Mouse (Mus musculus) c-Kit-positive CD71-negative TER-119-negative erythroid progenitor cells, embryonic 14.5 days (primary cell): ENCODE data around the gene Mrnip.
A peak's percentile ranks its signal among the peaks of the same experiment; 100 is the strongest.

Experiments used
- DNase-seq: peaks from one replicate; pipeline ENCODE4 v3.0.0-alpha.2; 2013; ENCODE audit warnings: low read depth

Mrnip gene

DNA sequence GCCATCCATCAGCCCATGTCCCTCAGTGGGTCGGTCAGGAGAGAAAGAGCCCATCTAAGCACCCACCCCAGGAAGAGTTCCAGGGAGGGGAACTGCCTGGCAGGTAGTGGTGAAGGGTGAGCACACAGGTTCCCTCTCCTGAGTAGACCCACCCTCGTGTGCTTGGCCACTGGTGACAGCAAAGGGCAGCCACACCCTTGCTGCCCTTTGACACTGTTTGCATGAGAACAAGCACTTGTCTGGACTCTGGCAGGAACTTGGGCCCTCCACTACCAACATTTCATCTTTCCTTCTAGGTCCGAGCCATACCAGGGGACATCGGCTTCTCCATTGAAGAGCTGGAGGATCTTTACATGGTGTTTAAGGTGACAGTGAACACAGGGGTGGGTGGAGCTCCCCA, 14.9 kb upstream of the Mrnip start:
- no peak for DNase-seq

DNA sequence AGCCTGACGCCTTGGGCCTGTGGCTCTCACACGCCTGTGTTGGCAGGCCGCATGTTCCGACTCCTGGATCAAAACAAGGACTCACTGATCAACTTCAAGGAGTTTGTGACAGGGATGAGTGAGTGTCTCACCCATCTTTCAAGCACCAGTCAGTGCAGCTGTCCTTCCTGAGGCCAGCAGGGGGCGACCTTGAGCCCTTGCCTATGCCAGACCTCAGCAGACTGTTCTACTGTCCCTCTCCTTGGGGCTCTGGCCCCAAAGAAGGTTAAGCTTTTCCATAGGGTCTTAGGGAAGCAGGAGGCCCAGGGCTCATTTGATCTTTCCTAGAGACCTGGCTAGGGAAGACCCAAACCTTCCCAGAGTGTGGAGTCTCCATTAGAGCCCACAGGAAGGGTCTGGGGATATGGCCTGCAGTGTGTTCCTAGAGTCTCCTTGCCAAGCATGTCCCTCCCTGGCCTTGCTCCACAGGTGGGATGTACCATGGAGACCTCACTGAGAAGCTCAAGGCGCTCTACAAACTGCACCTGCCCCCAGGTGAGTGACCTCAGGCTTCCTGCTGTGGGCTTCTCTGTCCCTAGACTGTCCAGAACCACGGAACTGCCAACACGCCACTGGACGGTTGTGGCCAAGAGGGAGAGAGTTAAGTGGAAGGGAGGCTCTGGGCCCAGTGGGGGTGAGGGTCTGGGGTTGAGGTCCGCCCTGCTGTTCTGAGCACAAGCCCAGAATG, 12.5 kb upstream of the Mrnip start:
- peak; percentile 66 for DNase-seq

- DNase-seq = peak; percentile 8
Observed at GRCm38 (mm10) chr11:50162338-50163050, 11.8 kb upstream of the Mrnip start.

DNA sequence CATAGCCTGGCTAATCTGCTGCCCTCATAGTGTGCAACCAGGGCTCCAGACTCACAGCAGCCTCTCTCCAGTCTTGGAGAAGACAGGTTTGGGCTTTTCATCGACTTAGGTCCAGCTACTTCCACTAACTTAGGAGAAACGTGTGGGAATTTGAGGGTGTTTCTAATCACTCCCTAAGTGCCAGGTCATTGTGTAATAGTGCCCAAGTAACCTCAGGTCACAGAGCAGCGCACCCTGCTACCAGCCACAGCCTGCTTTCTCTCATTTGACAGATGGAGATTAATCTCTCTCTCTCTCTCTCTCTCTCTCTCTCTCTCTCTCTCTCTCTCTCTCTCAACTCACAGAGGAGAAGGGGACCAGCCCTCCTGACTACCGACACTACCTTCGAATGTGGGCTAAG, 5.9 kb upstream of the Mrnip start:
- DNase-seq = no peak

DNA sequence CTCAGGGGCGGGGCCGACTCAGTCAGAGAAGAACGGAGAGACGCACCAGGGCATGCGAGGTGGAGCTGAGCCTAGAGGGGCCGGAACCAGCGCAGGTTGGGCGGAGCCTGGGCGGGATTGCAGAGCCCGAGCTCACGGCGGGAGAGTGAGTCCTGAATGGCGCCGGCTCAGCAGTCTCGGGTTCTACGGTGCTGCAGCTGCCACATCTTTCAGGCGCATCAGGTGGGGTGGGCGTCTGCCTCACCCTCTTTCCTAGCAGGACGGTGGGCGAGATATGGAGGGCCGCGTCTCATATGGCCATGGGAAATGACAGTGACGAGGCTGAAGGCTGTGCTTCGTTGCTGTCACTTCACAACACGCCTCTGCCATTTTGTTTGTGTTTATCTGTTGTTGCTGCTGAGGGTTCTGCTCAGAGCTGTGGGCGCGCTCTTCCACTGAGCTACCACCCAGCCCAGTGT, 515 bp downstream of the Mrnip start:
- DNase-seq = peak; percentile 98

- DNase-seq = no peak
Observed at GRCm38 (mm10) chr11:50176351-50176750, 2.1 kb downstream of the Mrnip start.

DNA sequence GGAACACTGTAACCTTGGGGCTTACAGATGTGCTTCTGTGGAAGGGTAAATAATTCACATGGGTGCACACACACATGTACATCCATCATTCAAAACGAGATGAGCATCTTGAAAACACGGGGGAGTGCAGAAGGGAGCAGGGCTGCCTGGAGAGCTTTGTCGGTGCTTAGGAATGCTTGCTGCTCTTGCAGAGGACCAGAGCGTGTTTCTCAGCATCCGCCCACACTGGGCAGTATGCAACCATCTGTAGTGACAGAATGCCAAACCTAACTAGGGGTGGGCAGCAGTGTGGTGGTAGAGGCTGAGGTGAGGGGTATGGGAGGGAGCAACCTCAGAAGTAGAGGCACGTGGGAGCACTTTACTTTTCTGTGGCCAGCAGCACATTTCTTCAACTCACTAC, 2.9 kb downstream of the Mrnip start:
- no peak for DNase-seq

GRCm38 (mm10) chr11:50178532-50179488, 4.6 kb downstream of the Mrnip start:
- DNase-seq = no peak

DNA sequence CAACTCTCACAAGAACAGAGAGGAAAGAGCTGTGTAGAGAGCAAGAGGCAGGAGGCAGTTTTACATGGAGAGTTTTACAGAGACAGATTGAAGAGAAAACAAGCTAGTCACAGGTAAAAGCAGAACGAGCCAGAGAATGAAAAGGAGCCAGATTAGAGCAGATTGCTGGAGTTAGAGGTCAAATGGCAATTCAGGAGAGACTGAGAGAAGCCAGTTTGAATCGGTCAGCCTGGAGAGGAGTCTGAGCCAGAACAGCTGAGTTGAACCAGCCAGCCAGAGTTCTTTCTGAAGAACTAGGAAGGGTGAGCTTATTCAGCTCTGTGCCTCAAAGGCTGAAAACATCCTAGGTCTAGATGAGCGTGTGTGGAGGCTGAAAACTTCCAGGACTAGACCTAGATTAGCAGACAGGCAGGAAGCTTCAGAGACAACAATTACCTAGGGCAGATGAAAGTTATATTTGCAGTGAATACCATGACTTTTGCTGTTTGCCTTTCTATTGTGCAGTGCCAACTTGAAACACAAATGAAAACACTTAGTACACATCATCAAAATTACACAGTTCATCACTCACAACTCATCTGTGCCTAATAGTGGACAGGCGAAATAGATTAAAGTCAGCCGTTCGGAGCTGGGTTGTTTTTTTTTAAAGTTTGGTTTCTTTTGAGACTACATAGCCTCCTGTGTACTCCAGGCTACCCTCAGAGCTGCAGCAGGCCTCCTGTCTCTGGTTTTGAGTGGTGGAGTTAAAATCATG, 6.4 kb downstream of the Mrnip start:
- no peak for DNase-seq

DNA sequence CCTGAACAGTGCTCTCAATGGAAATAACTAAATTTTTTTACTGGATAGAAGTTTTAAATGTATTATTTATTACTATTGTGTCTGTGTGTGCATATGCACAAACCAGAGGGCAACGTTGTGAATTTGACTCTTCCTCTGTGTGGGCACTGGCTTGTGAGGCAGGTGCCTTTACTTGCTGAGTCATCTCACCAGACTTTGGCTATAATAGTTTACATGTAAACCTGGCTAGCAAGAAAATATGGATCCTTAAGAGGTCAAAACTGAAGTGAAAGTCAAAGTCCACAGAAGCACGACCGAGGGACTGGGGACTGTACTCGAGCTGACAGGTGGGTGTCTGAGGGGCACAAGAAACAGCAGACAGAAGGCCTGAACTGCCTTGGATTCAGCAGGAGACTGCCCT, 8.5 kb downstream of the Mrnip start:
- DNase-seq = no peak

DNA sequence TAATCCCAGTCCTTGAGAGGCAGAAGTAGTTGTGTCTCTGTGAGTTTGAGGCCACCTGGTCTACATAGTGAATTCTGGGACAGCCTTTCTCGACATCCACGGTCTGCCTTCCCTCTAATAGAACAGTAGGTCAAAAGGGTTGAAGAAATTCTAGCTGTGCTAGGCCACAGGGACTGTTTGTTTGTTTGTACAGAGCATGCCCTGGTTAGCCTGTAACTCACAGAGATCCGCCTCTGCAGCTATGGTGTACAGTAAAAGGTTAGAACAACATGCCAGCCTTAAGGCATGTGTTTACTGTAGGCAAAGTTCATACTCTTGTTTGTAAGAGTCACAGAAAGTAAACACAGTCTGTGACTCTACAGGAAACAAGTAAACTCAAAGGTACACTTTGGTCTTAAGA, 10.5 kb downstream of the Mrnip start:
- DNase-seq = no peak

- no peak for DNase-seq
Observed at GRCm38 (mm10) chr11:50188682-50189081, 14.4 kb downstream of the Mrnip start.

- DNase-seq = no peak
Observed at GRCm38 (mm10) chr11:50190362-50190761, 16.1 kb downstream of the Mrnip start.

GRCm38 (mm10) chr11:50192278-50192677, 18.0 kb downstream of the Mrnip start:
- no peak for DNase-seq

GRCm38 (mm10) chr11:50194070-50194469, 19.8 kb downstream of the Mrnip start:
- DNase-seq = no peak

- no peak for DNase-seq
Observed at GRCm38 (mm10) chr11:50194793-50195192, 20.5 kb downstream of the Mrnip start.

DNA sequence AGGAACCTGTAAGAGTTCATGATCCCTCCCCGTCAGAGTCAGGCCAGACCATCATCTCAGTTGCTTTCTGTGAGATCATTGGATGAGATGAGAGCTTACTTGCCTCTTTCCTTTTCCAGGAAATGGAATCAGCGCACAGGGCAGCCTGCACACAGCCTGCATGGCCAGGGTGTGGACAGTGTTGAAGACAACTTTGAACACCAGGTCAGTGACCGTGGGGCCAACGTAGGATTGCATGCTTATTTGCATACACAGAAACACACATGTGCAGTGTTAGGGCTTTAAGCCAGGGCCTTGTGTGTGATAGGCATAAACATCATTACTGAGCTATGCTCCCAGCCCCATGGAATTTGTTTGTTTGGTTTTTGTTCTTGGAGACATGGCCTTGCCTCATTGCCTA, 23.3 kb downstream of the Mrnip start:
- no peak for DNase-seq

DNA sequence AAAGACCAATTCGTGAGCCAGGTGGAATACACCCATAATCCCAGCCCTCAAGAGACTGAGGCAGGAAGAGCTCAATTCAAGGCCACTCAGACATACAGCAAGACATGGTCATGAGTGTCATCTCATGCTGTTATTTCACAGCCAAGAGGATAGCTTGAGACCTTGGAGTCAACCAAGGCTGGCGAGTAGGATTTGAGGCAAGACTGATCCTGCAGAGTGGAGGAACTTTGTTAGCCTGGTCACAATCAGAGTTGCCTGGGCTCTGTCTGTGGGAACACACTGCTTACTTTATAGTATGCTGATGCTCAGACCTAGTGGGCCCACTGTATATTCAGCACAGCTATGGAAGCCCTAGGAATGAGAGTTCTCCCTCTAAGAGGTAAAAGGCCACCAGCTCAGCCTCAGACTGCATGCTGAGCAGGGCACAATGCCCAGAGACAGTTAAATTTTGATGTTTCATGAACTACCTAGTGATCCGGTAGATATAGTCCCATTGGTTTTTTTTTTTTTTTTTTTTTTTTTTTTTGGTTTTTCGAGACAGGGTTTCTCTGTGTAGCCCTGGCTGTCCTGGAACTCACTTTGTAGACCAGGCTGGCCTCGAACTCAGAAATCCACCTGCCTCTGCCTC, 24.1 kb downstream of the Mrnip start:
- DNase-seq = no peak

DNA sequence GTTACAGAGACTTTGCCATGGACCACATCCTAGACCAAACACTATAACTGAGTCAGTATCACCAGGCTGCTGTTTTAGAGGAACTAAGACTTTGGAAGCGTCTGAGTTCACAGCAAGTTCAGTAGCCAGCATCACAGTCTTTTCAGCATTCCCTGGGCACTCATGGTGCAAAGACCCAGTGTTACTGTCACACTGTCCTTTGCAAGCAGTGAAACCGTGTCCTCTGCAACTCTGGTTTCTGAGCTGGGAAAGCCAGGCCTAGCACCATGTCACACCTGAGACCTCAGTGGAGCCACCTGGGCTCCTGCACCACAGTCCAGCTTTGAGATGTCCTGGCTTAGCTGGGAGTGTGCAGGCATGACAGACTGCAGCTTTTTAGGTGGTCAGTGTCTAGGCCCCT, 24.7 kb downstream of the Mrnip start:
- DNase-seq = no peak

DNA sequence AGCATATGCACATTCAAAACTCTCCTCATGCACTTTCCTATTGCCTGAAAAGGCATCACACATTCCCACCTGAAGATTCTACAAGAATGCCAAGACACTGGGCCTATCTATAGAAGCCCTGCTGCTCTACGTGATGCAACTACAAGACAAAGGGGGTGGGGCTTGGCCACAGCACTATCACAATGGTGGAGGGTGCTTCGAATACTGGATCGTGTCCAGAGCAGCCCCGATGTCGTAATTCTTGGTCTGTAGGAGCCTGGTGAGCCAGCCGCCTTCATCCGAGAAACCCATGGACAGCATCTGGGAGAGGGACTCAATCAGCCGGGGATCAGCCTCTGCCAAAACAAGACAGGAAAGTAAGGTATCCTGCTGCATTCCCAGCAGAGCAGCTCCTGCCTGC, 26.4 kb downstream of the Mrnip start:
- DNase-seq = no peak

DNA sequence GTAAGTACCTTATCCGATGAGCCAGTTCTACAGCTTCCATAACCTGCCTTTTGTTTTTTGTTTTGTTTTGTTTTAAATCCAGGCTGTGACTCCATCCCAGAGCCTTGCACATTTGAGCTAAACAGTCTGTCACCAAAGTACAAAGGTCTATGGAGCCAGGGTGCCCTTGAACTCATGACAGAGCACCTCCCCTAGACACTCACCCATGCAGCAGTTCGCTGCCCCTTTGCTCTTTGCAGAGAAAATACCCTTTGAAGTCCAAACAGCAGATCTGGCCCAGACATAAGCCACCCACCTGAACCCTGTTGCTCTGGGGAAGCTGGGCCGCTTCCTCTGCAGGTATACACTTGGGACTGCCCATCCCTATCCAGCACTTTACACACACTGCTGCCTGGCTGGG, 27.3 kb downstream of the Mrnip start:
- no peak for DNase-seq
